Mouse (Mus musculus): ENCODE results near the gene Uhrf1bp1l.

DNA sequence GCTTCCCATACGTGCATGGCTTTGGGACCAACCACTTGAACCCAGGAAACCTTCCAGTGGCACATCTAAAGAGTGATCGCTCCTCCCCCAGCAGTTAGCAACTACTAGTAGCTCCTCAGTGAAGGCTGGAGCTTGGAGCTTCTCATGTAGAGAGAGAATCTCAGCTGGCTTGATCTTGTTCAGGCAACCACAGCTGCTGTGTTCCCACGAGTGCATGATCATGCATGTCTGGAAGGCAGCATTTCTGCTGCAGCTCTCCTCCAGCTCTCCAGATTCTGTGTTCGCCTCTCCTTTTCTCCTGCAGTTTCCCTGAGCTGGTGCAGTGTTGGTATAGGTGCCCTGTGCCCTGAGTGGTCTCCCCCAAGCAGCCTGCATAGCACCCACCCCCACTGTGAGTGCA lies 87.5 kb downstream of the Uhrf1bp1l start:
- TF ChIP-seq CTCF (IDR thresholded peaks at IDR 0.05), result no peak
- TF ChIP-seq EP300 (IDR thresholded peaks at IDR 0.05), result no peak
